Mouse (Mus musculus) monocyte, adult 5-6 weeks (primary cell): ENCODE results near the gene Scyl1. TPM values are rescaled to one million over a fixed set of nuclear protein-coding genes. Genes with fewer than 3 reads are reported as not detected.

Experiments
- total RNA-seq: library from RNA; stranded (forward); fragments of 200-1000, 200-491, 200-594 nt; gene quantifications from 3 replicates; pipeline ENCODE4 v1.2.3, GENCODE M21; 2017

The Scyl1 gene
- total RNA-seq, 1 experiment from 2014 or later: 37.3 TPM

Other genes with a start within 250 kb of the Scyl1 start
- not detected in 3 replicates for gene Ovol1, start 210.8 kb downstream of the Scyl1 start, total RNA-seq
- 13.2 to 18.0 TPM (median 16.1 TPM) in 3 replicates for gene Ap5b1, start 203.4 kb downstream of the Scyl1 start, total RNA-seq
- gene Rnaseh2c, start 169.5 kb downstream of the Scyl1 start, total RNA-seq: 71.5 to 138 TPM (median 136 TPM) in 3 replicates
- 65.5 to 109 TPM (median 99.2 TPM) in 3 replicates for gene Kat5, start 161.2 kb downstream of the Scyl1 start, total RNA-seq
- 58.6 to 89.7 TPM (median 73.2 TPM) in 3 replicates for gene Rela, start 133.9 kb downstream of the Scyl1 start, total RNA-seq
- gene Sipa1, start 107.7 kb downstream of the Scyl1 start, total RNA-seq: 83.5 to 149 TPM (median 83.8 TPM) in 3 replicates
- gene Map3k11, start 82.7 kb downstream of the Scyl1 start, total RNA-seq: 41.8 to 57.5 TPM (median 46.8 TPM) in 3 replicates
- gene Pcnx3, start 82.5 kb downstream of the Scyl1 start, total RNA-seq: 13.3 to 41.9 TPM (median 22.3 TPM) in 3 replicates
- gene Kcnk7, start 67.1 kb downstream of the Scyl1 start, total RNA-seq: 1.3 TPM in 2 of 3 replicates, not detected in the other
- 141 to 192 TPM (median 174 TPM) in 3 replicates for gene Ehbp1l1, start 45.1 kb downstream of the Scyl1 start, total RNA-seq
- gene Fam89b, start 41.8 kb downstream of the Scyl1 start, total RNA-seq: 33.1 to 54.4 TPM (median 45.1 TPM) in 3 replicates
- gene Ltbp3, start 30.5 kb downstream of the Scyl1 start, total RNA-seq: 1.2 to 9.7 TPM (median 2.2 TPM) in 3 replicates
- gene Frmd8, start 103.9 kb upstream of the Scyl1 start, total RNA-seq: 32.8 to 50.6 TPM (median 34.5 TPM) in 3 replicates
- gene Slc25a45, start 106.4 kb upstream of the Scyl1 start, total RNA-seq: 64.4 to 73.5 TPM (median 69.7 TPM) in 3 replicates
- 0.64 to 0.97 TPM (median 0.95 TPM) in 3 replicates for gene Tigd3, start 122.7 kb upstream of the Scyl1 start, total RNA-seq
- gene Dpf2, start 141.6 kb upstream of the Scyl1 start, total RNA-seq: 50.3 to 76.6 TPM (median 76.0 TPM) in 3 replicates
- 14.7 to 32.1 TPM (median 27.0 TPM) in 3 replicates for gene Cdc42ep2, start 153.4 kb upstream of the Scyl1 start, total RNA-seq
- 16.7 to 31.5 TPM (median 26.8 TPM) in 3 replicates for gene Pola2, start 192.8 kb upstream of the Scyl1 start, total RNA-seq
- gene Slc22a20, start 214.7 kb upstream of the Scyl1 start, total RNA-seq: not detected in 3 replicates
- 45.8 to 78.2 TPM (median 59.2 TPM) in 3 replicates for gene Capn1, start 244.5 kb upstream of the Scyl1 start, total RNA-seq